Mouse (Mus musculus): ENCODE measurements around the gene Edaradd. TPM values are rescaled to one million over a fixed set of nuclear protein-coding genes. Genes with fewer than 3 reads are reported as not detected.

Edaradd gene
- polyA plus RNA-seq (2015; fragmentation: Nextera tagmentation; extraction: Ambion mirVana): 0.33 and 1.8 TPM in 2 replicates

DNA sequence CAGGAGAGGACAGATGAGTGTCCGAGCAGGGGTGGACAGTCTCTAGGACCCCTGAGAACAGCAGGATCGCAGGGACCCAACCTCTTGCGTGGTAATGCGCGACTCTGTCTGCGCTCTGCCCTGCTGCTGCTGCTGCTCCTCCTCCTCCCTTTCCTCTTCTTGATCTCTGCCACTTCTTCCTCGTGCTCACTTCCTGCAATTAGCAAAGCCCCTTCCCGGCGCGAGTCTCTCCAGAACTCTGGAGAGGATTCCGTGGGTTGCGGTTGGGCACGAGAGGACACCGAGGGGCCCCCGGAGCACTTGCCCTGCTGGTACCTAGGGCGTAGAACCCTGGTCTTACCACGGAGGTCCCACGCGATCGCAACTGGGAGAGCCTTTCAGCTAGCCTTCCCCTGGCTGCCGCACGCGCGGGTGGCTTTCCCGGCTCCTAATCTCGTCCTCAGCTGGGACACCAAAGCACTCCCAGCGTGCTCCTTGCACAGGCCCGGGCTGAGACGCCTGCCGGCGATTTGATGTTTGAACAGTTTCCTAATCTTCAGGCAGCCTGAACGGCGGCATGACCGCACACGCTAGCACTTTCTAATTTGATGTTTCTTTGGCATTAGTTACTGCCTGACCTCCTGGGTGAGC is at the start of gene Edaradd:
Edaradd (minus strand) TSS at position 484 of the 630 bp plus-strand sequence.
- ATAC-seq (replicated peaks; ENCODE audit: insufficient number of reproducible peaks, insufficient read depth, low FRiP score, low read depth): 0 out of 2 replicates have a peak, but pooled peaks have one; percentile 58
- under 1% methylated on average over 35 of the region's 35 CpGs for WGBS
- Histone ChIP-seq H3K4me1 (replicated peaks) (peaks cover 3% of the 10 kb centered on the region; the same call in 1 of the 2 replicates), H3K9me3 (replicated peaks) (no peaks in the 10 kb centered on the region), H3K4me2 (peak within 1 kb of the TSS; percentile 97), H3K9ac (peak within 1 kb of the TSS; percentile 54), H3K27me3 (peaks cover 19% of the 10 kb centered on the region), H3K27ac (peak within 1 kb of the TSS; percentile 35; the same call in 1 of the 2 replicates), H3K4me3 (peak within 1 kb of the TSS; percentile 61), H3K36me3 (no peaks in the 10 kb centered on the region)

DNA sequence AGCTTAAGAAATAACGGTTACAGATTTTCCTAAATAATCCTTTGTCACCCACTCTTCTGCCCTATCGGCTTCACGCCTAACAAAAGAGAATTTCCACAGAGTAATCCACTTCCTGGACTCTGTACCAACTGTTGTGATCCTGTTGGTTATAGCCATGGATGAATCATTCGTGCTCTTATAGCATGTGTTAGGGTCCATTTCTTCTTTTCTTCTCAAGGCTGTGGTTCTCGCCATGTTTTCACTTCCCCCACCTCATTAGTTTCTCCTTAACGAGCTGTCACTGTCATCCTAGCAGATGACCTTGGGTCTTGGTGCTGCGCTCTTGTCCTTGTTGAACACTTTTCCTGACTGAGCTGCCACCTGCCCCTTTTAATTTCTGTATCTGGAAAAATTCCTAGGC is 49.5 kb upstream of the Edaradd start:
- no peaks in the 10 kb centered on the region for H3K27me3 ChIP-seq
- H3K4me3 ChIP-seq: no peak overlapping the region
- no peak overlapping the region for H3K27ac ChIP-seq
- no peaks in the 10 kb centered on the region for H3K36me3 ChIP-seq
- H3K9me3 ChIP-seq (replicated peaks): no peaks in the 10 kb centered on the region
- H3K4me2 ChIP-seq: no peak overlapping the region
- H3K4me1 ChIP-seq (replicated peaks): peaks cover 9% of the 10 kb centered on the region
- ATAC-seq (replicated peaks; ENCODE audit: insufficient number of reproducible peaks, insufficient read depth, low FRiP score, low read depth): no peak
- H3K9ac ChIP-seq: no peak overlapping the region
- 76% methylated on average over 7 of the region's 7 CpGs for WGBS

DNA sequence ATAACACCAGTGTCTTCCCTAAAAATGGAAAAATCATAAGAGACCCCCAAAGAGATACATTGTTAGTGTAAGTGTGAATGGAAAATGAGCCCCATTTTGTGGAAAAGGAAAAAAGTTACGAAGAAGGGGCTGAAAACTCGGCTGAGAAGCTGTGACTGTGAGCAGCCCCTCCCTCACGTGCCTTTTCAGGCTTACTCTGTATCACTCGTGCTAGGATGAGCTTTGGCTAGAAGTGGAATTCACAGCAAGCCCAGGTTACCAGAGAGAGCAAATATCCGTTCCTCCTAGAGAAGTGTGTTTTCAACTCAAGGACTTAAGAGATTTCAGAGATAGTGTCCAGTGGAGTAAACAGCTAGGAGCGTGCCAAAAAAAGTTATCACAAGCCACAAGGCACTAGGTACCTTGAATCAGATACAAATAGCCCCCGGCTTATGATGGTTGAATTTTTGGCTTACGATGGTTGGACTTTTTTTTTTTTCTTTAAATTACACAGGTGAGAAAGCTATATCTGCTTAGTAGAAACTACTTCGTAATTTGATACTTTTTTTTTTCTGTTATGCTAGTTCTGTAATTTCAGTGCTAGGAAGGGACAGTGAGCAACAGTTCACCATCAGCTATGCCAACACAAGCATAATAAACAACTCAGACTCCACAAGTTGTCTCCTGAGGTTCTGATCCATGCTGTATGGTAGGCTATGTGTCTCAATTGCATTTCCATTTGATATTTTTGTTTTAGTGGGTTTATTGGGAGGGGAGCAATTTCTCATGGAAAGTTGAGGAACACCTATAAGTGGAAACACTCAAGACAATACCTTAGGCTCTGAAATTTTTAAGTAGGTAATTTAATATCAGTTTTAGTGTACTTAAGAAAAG is 48.6 kb upstream of the Edaradd start:
- no peak overlapping the region for H3K9ac ChIP-seq
- 57% methylated on average over 9 of the region's 9 CpGs for WGBS
- H3K27me3 ChIP-seq: no peaks in the 10 kb centered on the region
- H3K27ac ChIP-seq: no peak overlapping the region
- peaks cover 9% of the 10 kb centered on the region for H3K4me1 ChIP-seq (replicated peaks)
- H3K4me2 ChIP-seq: no peak overlapping the region
- no peak for ATAC-seq (replicated peaks; ENCODE audit: insufficient number of reproducible peaks, insufficient read depth, low FRiP score, low read depth)
- no peak overlapping the region for H3K4me3 ChIP-seq
- no peaks in the 10 kb centered on the region for H3K9me3 ChIP-seq (replicated peaks)
- no peaks in the 10 kb centered on the region for H3K36me3 ChIP-seq

- no peak for ATAC-seq (replicated peaks; ENCODE audit: insufficient number of reproducible peaks, insufficient read depth, low FRiP score, low read depth)
- no peak overlapping the region for H3K4me3 ChIP-seq
- WGBS: 71% methylated on average over 1 of the region's 1 CpGs
Observed at GRCm38 (mm10) chr13:12567936-12568335, 47.7 kb upstream of the Edaradd start.

GRCm38 (mm10) chr13:12565621-12566390 is 45.6 kb upstream of the Edaradd start, which contains the start of gene Ero1lb:
Ero1lb (plus strand) TSS chr13:12565874.
- Histone ChIP-seq H3K4me3 (peak within 1 kb of the TSS; percentile 88), H3K27ac (no peak within 1 kb of the TSS), H3K36me3 (no peaks in the 10 kb centered on the region), H3K9ac (peak within 1 kb of the TSS; percentile 77), H3K27me3 (no peaks in the 10 kb centered on the region), H3K4me1 (replicated peaks) (peaks cover 9% of the 10 kb centered on the region), H3K9me3 (replicated peaks) (no peaks in the 10 kb centered on the region), H3K4me2 (peak within 1 kb of the TSS; percentile 96)
- under 1% methylated on average over 73 of the region's 73 CpGs for WGBS
- ATAC-seq (replicated peaks; ENCODE audit: insufficient number of reproducible peaks, insufficient read depth, low FRiP score, low read depth): peak; percentile 99

More at GRCm38 (mm10) chr13:12567936-12568335, 47.7 kb upstream of the Edaradd start:
- no peak overlapping the region for H3K27ac ChIP-seq
- no peaks in the 10 kb centered on the region for H3K9me3 ChIP-seq (replicated peaks)
- H3K27me3 ChIP-seq: no peaks in the 10 kb centered on the region
- no peaks in the 10 kb centered on the region for H3K36me3 ChIP-seq
- H3K4me1 ChIP-seq (replicated peaks): peaks cover 9% of the 10 kb centered on the region
- H3K9ac ChIP-seq: no peak overlapping the region
- no peak overlapping the region for H3K4me2 ChIP-seq

- H3K4me1 ChIP-seq (replicated peaks): peaks cover 9% of the 10 kb centered on the region
- ATAC-seq (replicated peaks; ENCODE audit: insufficient number of reproducible peaks, insufficient read depth, low FRiP score, low read depth): no peak
- no peak overlapping the region for H3K4me2 ChIP-seq
- no peak overlapping the region for H3K4me3 ChIP-seq
- H3K27ac ChIP-seq: no peak overlapping the region
- no peaks in the 10 kb centered on the region for H3K36me3 ChIP-seq
- H3K27me3 ChIP-seq: no peaks in the 10 kb centered on the region
- WGBS: 77% methylated on average over 4 of the region's 4 CpGs
- no peaks in the 10 kb centered on the region for H3K9me3 ChIP-seq (replicated peaks)
- H3K9ac ChIP-seq: no peak overlapping the region
Observed at GRCm38 (mm10) chr13:12562256-12562655, 42.0 kb upstream of the Edaradd start.

- H3K27me3 ChIP-seq: no peaks in the 10 kb centered on the region
- peaks cover 9% of the 10 kb centered on the region for H3K4me1 ChIP-seq (replicated peaks)
- H3K9ac ChIP-seq: no peak overlapping the region
- no peak overlapping the region for H3K4me3 ChIP-seq
- H3K27ac ChIP-seq: no peak overlapping the region
- 69% methylated on average over 2 of the region's 2 CpGs for WGBS
- H3K36me3 ChIP-seq: no peaks in the 10 kb centered on the region
- H3K9me3 ChIP-seq (replicated peaks): no peaks in the 10 kb centered on the region
- no peak for ATAC-seq (replicated peaks; ENCODE audit: insufficient number of reproducible peaks, insufficient read depth, low FRiP score, low read depth)
- H3K4me2 ChIP-seq: no peak overlapping the region
Observed at GRCm38 (mm10) chr13:12561729-12562128, 41.5 kb upstream of the Edaradd start.

DNA sequence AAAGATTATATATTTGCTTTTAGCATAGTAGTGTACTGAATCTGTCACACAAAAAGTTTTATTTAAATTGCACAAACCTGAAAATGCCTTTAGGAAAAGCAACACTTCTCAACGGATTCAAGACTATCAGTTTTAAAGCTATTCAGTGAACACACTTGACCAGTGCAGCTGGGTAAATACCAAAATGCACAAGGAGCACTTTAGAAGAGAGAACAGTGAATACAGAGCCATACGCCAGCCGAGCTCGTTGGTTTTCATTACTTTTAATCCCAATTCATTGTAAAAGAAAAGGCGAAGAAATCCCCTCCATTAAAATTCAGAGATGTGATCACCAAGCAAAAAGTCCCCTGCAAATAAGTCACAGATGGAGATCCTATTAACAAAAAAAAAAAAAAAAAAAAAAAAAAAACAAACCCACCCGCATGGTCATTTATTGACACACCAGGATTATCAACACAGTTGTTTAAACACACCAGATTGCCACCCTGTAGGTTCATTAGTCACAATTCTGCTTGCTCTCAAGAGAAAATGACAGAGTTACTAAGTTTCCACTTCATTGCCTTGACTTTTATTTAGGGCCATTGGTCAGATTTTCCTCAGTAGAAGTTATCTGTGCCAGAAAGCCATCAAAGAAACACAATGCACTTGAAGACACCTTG is 39.4 kb upstream of the Edaradd start:
- Histone ChIP-seq H3K36me3 (no peaks in the 10 kb centered on the region), H3K9ac (no peak overlapping the region), H3K27me3 (no peaks in the 10 kb centered on the region), H3K9me3 (replicated peaks) (no peaks in the 10 kb centered on the region), H3K4me1 (replicated peaks) (no peaks in the 10 kb centered on the region), H3K4me3 (no peak overlapping the region), H3K27ac (no peak overlapping the region), H3K4me2 (no peak overlapping the region)
- 70% methylated on average over 6 of the region's 6 CpGs for WGBS
- no peak for ATAC-seq (replicated peaks; ENCODE audit: insufficient number of reproducible peaks, insufficient read depth, low FRiP score, low read depth)

DNA sequence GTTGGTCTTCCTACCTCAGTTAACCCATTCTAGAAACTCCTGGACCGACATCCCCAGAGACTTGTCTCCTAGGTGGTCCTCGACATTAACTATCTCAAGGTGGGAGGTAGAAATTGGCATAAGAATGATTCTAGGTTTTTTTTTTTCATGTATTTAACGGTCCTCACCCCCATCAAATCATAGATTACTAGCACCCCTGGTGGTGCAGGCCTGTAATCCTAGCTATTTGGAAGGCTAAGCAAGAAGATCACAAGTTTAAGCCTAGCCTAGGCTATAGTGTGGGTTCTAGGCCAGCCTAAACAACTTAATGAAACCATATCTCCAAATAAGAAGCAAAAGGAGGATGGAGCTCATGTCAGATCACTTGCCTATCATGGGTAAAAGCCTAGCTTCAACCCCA is 38.8 kb upstream of the Edaradd start:
- WGBS: 55% methylated on average over 3 of the region's 3 CpGs
- H3K9me3 ChIP-seq (replicated peaks): no peaks in the 10 kb centered on the region
- no peaks in the 10 kb centered on the region for H3K27me3 ChIP-seq
- no peaks in the 10 kb centered on the region for H3K4me1 ChIP-seq (replicated peaks)
- no peak for ATAC-seq (replicated peaks; ENCODE audit: insufficient number of reproducible peaks, insufficient read depth, low FRiP score, low read depth)
- H3K36me3 ChIP-seq: no peaks in the 10 kb centered on the region
- H3K27ac ChIP-seq: no peak overlapping the region
- H3K9ac ChIP-seq: no peak overlapping the region
- no peak overlapping the region for H3K4me2 ChIP-seq
- H3K4me3 ChIP-seq: no peak overlapping the region

- Histone ChIP-seq H3K4me3 (no peak overlapping the region), H3K9me3 (replicated peaks) (no peaks in the 10 kb centered on the region), H3K4me1 (replicated peaks) (no peaks in the 10 kb centered on the region), H3K27me3 (no peaks in the 10 kb centered on the region), H3K36me3 (no peaks in the 10 kb centered on the region), H3K9ac (no peak overlapping the region), H3K27ac (no peak overlapping the region), H3K4me2 (no peak overlapping the region)
- 58% methylated on average over 4 of the region's 4 CpGs for WGBS
- no peak for ATAC-seq (replicated peaks; ENCODE audit: insufficient number of reproducible peaks, insufficient read depth, low FRiP score, low read depth)
Observed at GRCm38 (mm10) chr13:12554211-12554610, 34.0 kb upstream of the Edaradd start.

All from heart, embryonic 15.5 days (tissue).